Mouse (Mus musculus) CH12.LX (cell line): ENCODE measurements around the gene Aimp2. TPM values are rescaled to one million over a fixed set of nuclear protein-coding genes. Genes with fewer than 3 reads are reported as not detected.

ENCODE experiments used
- DNase-seq: peaks from one replicate; pipeline ENCODE4 v3.0.0-alpha.2; 2013; ENCODE audit errors: extremely low read depth
- H3K27ac ChIP-seq: 2 replicates; pipeline ENCODE4 v1.5.1; 2012; ENCODE audit warnings: low read depth, mild to moderate bottlenecking, control low read depth, moderate library complexity; ENCODE audit not compliant: insufficient read depth
- H3K27me3 ChIP-seq: replicated peaks from 2 replicates; pipeline ENCODE3; 2012; ENCODE audit warnings: inconsistent platforms
- H3K36me3 ChIP-seq, 2 experiments: replicated peaks in 1 of 2; 2 replicates each; pipeline versions ENCODE3 to v1.6.1; 2012; ENCODE audit warnings: inconsistent platforms in 1 of 2, low read length in 1 of 2, mild to moderate bottlenecking in 1 of 2, mixed read lengths in 1 of 2, moderate library complexity in 1 of 2; ENCODE audit not compliant: control insufficient read depth in 1 of 2, insufficient read depth in 1 of 2
- H3K4me1 ChIP-seq, 2 experiments: 2 replicates each; pipeline ENCODE4 v1.6.1; 2012; ENCODE audit warnings: inconsistent platforms in 1 of 2, moderate library complexity in 1 of 2; ENCODE audit not compliant: insufficient read depth in 2 of 2, control insufficient read depth in 1 of 2
- H3K4me2 ChIP-seq: 2 replicates; pipeline ENCODE4 v1.6.1; 2012; ENCODE audit warnings: low read depth, mild to moderate bottlenecking, control low read depth; ENCODE audit not compliant: poor library complexity, insufficient read depth, severe bottlenecking
- H3K4me3 ChIP-seq, 3 experiments: fragments of 150-350 bp in 1 of 3; sonication (generic) in 1 of 3; replicated peaks in 1 of 3; 2 replicates each; pipeline versions ENCODE3 to v1.5.1; 2011 to 2012; ENCODE audit warnings: low read depth in 2 of 3, low read length in 2 of 3, mild to moderate bottlenecking in 2 of 3, moderate library complexity in 2 of 3, control low read depth in 1 of 3, improper control_type of control experiment in 1 of 3, inconsistent platforms in 1 of 3, mixed read lengths in 1 of 3; ENCODE audit not compliant: poor library complexity in 1 of 3
- H3K79me2 ChIP-seq: replicated peaks from 2 replicates; pipeline ENCODE4 v1.6.1; 2012; ENCODE audit warnings: mild to moderate bottlenecking, moderate library complexity; ENCODE audit not compliant: control insufficient read depth, poor library complexity, insufficient read depth, severe bottlenecking; ENCODE audit errors: extremely low read depth
- H3K9ac ChIP-seq: 2 replicates; pipeline ENCODE4 v1.6.1; 2012; ENCODE audit warnings: low read depth, mild to moderate bottlenecking, control low read depth, moderate library complexity; ENCODE audit not compliant: insufficient read depth
- H3K9me3 ChIP-seq: replicated peaks from 2 replicates; pipeline ENCODE3; 2012; ENCODE audit warnings: low read length, inconsistent platforms, mixed read lengths
- CTCF ChIP-seq, 2 experiments: IDR thresholded peaks in 1 of 2; conservative IDR thresholded peaks in 1 of 2; 2 replicates each; pipeline ENCODE4 v1.5.1; 2011 to 2012; ENCODE audit warnings: low read depth in 2 of 2, low read length in 2 of 2, improper control_type of control experiment in 1 of 2, inconsistent platforms in 1 of 2, mild to moderate bottlenecking in 1 of 2, moderate library complexity in 1 of 2
- ELF1 ChIP-seq: IDR thresholded peaks from 2 replicates; pipeline ENCODE4 v1.6.1; 2014; ENCODE audit warnings: low read depth, mild to moderate bottlenecking, inconsistent platforms, low read length, improper control_type of control experiment
- ETS1 ChIP-seq: conservative IDR thresholded peaks from 2 replicates; pipeline ENCODE4 v1.6.1; 2012; ENCODE audit warnings: low read depth, mild to moderate bottlenecking, inconsistent platforms, low read length, improper control_type of control experiment, moderate library complexity
- JUN ChIP-seq: IDR thresholded peaks from 2 replicates; pipeline ENCODE4 v1.6.1; 2011; ENCODE audit warnings: low read depth, mild to moderate bottlenecking, low read length, improper control_type of control experiment, moderate library complexity; ENCODE audit not compliant: insufficient read depth
- KAT2A ChIP-seq: IDR thresholded peaks from 2 replicates; pipeline ENCODE4 v1.6.1; 2012; ENCODE audit warnings: low read length, improper control_type of control experiment, inconsistent platforms; ENCODE audit not compliant: insufficient replicate concordance
- MAFK ChIP-seq: IDR thresholded peaks from 2 replicates; pipeline ENCODE4 v1.6.1; 2011; ENCODE audit warnings: low read length, improper control_type of control experiment; ENCODE audit not compliant: insufficient replicate concordance
- MAX ChIP-seq: IDR thresholded peaks from 2 replicates; pipeline ENCODE4 v1.6.1; 2011; ENCODE audit warnings: low read length, improper control_type of control experiment
- MXI1 ChIP-seq: IDR thresholded peaks from 2 replicates; pipeline ENCODE4 v1.6.1; 2011; ENCODE audit warnings: mild to moderate bottlenecking, low read depth, low read length, improper control_type of control experiment
- NELFE ChIP-seq: IDR thresholded peaks from 2 replicates; pipeline ENCODE4 v1.6.1; 2011; ENCODE audit warnings: low read depth, low read length, improper control_type of control experiment
- PAX5 ChIP-seq: IDR thresholded peaks from 2 replicates; pipeline ENCODE4 v1.6.1; 2012; ENCODE audit warnings: low read length, inconsistent platforms, mixed read lengths
- POLR2AphosphoS2 ChIP-seq: IDR thresholded peaks from 2 replicates; pipeline ENCODE4 v1.6.1; 2011; ENCODE audit warnings: low read depth, low read length, improper control_type of control experiment
- SMC3 ChIP-seq: IDR thresholded peaks from 2 replicates; pipeline ENCODE4 v1.6.1; 2011; ENCODE audit warnings: low read depth, low read length, improper control_type of control experiment
- TBP ChIP-seq: conservative IDR thresholded peaks from 2 replicates; pipeline ENCODE4 v1.6.1; 2011; ENCODE audit warnings: low read depth, low read length, improper control_type of control experiment
- TCF12 ChIP-seq: IDR thresholded peaks from 2 replicates; pipeline ENCODE4 v1.6.1; 2014; ENCODE audit warnings: low read depth, mild to moderate bottlenecking, inconsistent platforms, low read length, improper control_type of control experiment
- UBTF ChIP-seq: IDR thresholded peaks from 2 replicates; pipeline ENCODE4 v1.6.1; 2012; ENCODE audit warnings: low read depth, mild to moderate bottlenecking, inconsistent platforms, low read length, improper control_type of control experiment, moderate library complexity
- USF2 ChIP-seq: conservative IDR thresholded peaks from 2 replicates; pipeline ENCODE4 v1.6.1; 2011; ENCODE audit warnings: low read depth, low read length, improper control_type of control experiment
- ZC3H11A ChIP-seq: IDR thresholded peaks from 2 replicates; pipeline ENCODE4 v1.6.1; 2012; ENCODE audit warnings: low read depth, mild to moderate bottlenecking, inconsistent platforms, low read length, improper control_type of control experiment
- ZMIZ1 ChIP-seq: IDR thresholded peaks from 2 replicates; pipeline ENCODE4 v1.6.1; 2012; ENCODE audit warnings: low read depth, mild to moderate bottlenecking, inconsistent platforms, low read length, improper control_type of control experiment
- ZNF384 ChIP-seq: IDR thresholded peaks from 2 replicates; pipeline ENCODE4 v1.6.1; 2012; ENCODE audit warnings: low read depth, low read length, improper control_type of control experiment, inconsistent platforms
- dilution Hi-C: fragments of 300-500 bp; cut with MboI; formaldehyde crosslinking; loops from 2 replicates; pipeline ENCODE4 v1.14.3; 2020; ENCODE audit warnings: low sequenced_read_pairs; ENCODE audit not compliant: extremely low pct_unique_long_range_greater_than_20kb, extremely low pct_ligation_motif_present
- in situ Hi-C: fragments of 300-500 bp; cut with MboI; formaldehyde crosslinking; loops from 3 replicates; pipeline ENCODE4 v1.14.3; 2019; ENCODE audit warnings: low sequenced_read_pairs, low pct_ligation_motif_present, low pct_unique_long_range_greater_than_20kb, mixed read lengths
- polyA plus RNA-seq: library from polyadenylated mRNA; unstranded; fragments of >175 nt; gene quantifications from 2 replicates; pipeline ENCODE4 v1.2.1, GENCODE M21; 2012; ENCODE audit warnings: low read depth; ENCODE audit not compliant: insufficient read length
- total RNA-seq, 2 experiments: library from RNA; depleted of rRNA; stranded (reverse); fragments of 300-350 nt in 1 of 2; fragments of >200 nt in 1 of 2; gene quantifications; 2 replicates each; pipeline ENCODE4 v1.2.3; 2012 to 2014

Gene Aimp2
- total and polyA plus RNA-seq, 3 experiments = 110 to 154 (median 111) TPM

- H3K27ac ChIP-seq = no peak overlapping the region
- H3K4me2 ChIP-seq = no peak overlapping the region
- no peak overlapping the region for H3K9ac ChIP-seq
- no peaks in the 10 kb centered on the region for H3K79me2 ChIP-seq
- no peaks in the 10 kb centered on the region for H3K9me3 ChIP-seq
- H3K4me1 ChIP-seq = no peaks in the 10 kb centered on the region
- no peak for DNase-seq
- no peak for TF ChIP-seq USF2
- TF ChIP-seq NELFE = no peak
- no peak for TF ChIP-seq KAT2A
- TF ChIP-seq ETS1 = no peak
- TF ChIP-seq CTCF (conservative IDR thresholded peaks at IDR 0.05 in 1 of 2, IDR thresholded peaks at IDR 0.05 in 1 of 2; ENCODE audit: low read depth in 2 of 2, low read length in 2 of 2) = no peak
- TF ChIP-seq MXI1 = no peak
- TF ChIP-seq MAFK = no peak
- no peak for TF ChIP-seq TBP
- TF ChIP-seq TCF12 = no peak
- TF ChIP-seq POLR2AphosphoS2 = no peak
- no peak for TF ChIP-seq ZMIZ1
- TF ChIP-seq SMC3 = no peak
- TF ChIP-seq UBTF = no peak
- no peak for TF ChIP-seq ZNF384
- TF ChIP-seq JUN = no peak
- no peak for TF ChIP-seq ZC3H11A
- peaks cover 67 to 86% of the 10 kb centered on the region in 2 experiments for H3K36me3 ChIP-seq
- no peak overlapping the region for H3K4me3 ChIP-seq
- dilution Hi-C loops = no loop called here
- in situ Hi-C loops = no loop called here
- H3K27me3 ChIP-seq = no peaks in the 10 kb centered on the region
These were observed 19.6 kb upstream of the Aimp2 start for GRCm38 (mm10) chr5:143929291-143929690.

- peaks cover 79 to 93% of the 10 kb centered on the region in 2 experiments for H3K36me3 ChIP-seq
- no peak for DNase-seq
- in situ Hi-C loops = no loop called here
- H3K79me2 ChIP-seq = no peaks in the 10 kb centered on the region; the same call in 1 of the 2 replicates
- no peak for TF ChIP-seq SMC3
- no peak for TF ChIP-seq PAX5
- TF ChIP-seq POLR2AphosphoS2 = no peak
- no peak for TF ChIP-seq NELFE
- TF ChIP-seq ELF1 = no peak
- TF ChIP-seq USF2 = no peak
- TF ChIP-seq MAX = no peak
- TF ChIP-seq, all 38 proteins: peak for 0
- Histone ChIP-seq H3K27me3 (no peaks in the 10 kb centered on the region), H3K27ac (no peak within 1 kb of the TSS), H3K9me3 (no peaks in the 10 kb centered on the region), H3K9ac (no peak within 1 kb of the TSS), H3K4me2 (no peak within 1 kb of the TSS), H3K4me3 (no peak within 1 kb of the TSS), H3K4me1 (no peaks in the 10 kb centered on the region)
- dilution Hi-C loops = no loop called here
These were observed 18.2 kb upstream of the Aimp2 start, which contains the start of gene Gm42421 for GRCm38 (mm10) chr5:143927875-143928274. TSS of gene Gm42421 (plus strand) at chr5:143928175.
